Mouse (Mus musculus) thymus, adult 2 months (tissue): Measurements from ENCODE around the gene Zbtb44.

Source experiments
- CTCF ChIP-seq: fragments of 200-500 bp; IDR thresholded peaks from 2 replicates; pipeline ENCODE4 v1.5.1; 2012; ENCODE audit warnings: mild to moderate bottlenecking, control low read depth, low read length, moderate library complexity, borderline replicate concordance; ENCODE audit not compliant: control insufficient read depth, poor library complexity, insufficient read depth; ENCODE audit errors: extremely low read depth
- POLR2A ChIP-seq: fragments of 200-500 bp; IDR thresholded peaks from 2 replicates; pipeline ENCODE4 v1.6.1; 2012; ENCODE audit warnings: mild to moderate bottlenecking, low read length, control low read depth, moderate library complexity; ENCODE audit not compliant: control insufficient read depth, poor library complexity, insufficient read depth; ENCODE audit errors: extremely low read depth

DNA sequence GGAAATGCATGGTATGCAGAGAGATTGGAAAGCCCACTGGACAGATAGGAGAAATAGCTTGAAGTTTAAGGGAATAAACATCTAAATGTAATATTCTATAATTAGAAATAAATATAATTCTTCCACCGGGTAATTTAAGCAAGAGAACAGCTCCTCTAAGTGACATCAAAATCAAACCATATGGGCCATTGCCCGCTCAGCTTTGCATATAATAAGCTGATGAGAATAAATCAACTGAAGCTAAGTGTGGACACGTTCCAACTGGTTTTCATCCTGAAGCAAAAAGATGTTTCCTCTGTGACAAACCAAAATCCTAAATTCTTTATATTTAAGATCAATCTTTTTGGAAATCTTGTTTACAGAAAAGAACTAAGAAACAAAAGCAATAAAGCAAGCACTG is 19.7 kb upstream of the Zbtb44 start:
- no peak for TF ChIP-seq CTCF
- no peak for TF ChIP-seq POLR2A
